Mouse (Mus musculus) testis, adult 2 months (tissue): Measurements from ENCODE around the gene Stxbp1.

Source experiments
- CTCF ChIP-seq: fragments of 200-500 bp; IDR thresholded peaks from 2 replicates; pipeline ENCODE4 v1.5.1; 2012; ENCODE audit warnings: low read depth, mild to moderate bottlenecking, inconsistent platforms, low read length, moderate library complexity; ENCODE audit not compliant: control insufficient read depth, insufficient read depth, insufficient replicate concordance
- POLR2A ChIP-seq: fragments of 200-500 bp; IDR thresholded peaks from 2 replicates; pipeline ENCODE4 v1.6.1; 2012; ENCODE audit warnings: low read depth, mild to moderate bottlenecking, inconsistent platforms, low read length, moderate library complexity; ENCODE audit not compliant: control insufficient read depth

- TF ChIP-seq POLR2A (no peak), CTCF (no peak)
Measured at GRCm38 (mm10) chr2:32795748-32796418, 51.2 kb downstream of the Stxbp1 start.
